Mouse (Mus musculus) embryo, embryonic 10 days (tissue): ENCODE measurements around the gene Rpl3.

Experiments used
- DNase-seq: peaks from one replicate; pipeline ENCODE4 v3.0.0-alpha.2; 2015; ENCODE audit warnings: low spot score

Rpl3 gene

DNA sequence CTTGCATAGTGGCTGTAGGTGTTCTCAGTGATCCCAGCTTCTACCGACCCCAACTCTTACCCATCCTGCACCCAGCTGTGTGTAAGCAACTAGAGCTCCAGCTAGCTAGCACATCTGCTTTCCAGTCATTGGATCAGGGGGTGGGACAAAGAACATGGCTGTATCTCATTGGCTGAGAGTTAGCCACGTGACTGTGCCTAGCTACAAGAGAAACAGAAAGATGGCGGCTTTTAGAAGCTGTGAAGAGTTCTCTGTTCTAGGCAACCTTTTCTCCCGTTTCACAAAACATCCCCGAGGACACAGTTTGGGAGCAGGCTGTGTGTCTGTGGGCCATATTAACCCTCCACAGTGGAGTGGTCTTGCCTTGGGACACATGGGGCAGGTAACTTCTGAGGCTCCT is 23.6 kb upstream of the Rpl3 start:
- peak; percentile 59 for DNase-seq

- no peak for DNase-seq
Observed at GRCm38 (mm10) chr15:80114414-80114813, 22.7 kb upstream of the Rpl3 start.

- DNase-seq, result no peak
Observed at GRCm38 (mm10) chr15:80112499-80112898, 20.8 kb upstream of the Rpl3 start.

DNA sequence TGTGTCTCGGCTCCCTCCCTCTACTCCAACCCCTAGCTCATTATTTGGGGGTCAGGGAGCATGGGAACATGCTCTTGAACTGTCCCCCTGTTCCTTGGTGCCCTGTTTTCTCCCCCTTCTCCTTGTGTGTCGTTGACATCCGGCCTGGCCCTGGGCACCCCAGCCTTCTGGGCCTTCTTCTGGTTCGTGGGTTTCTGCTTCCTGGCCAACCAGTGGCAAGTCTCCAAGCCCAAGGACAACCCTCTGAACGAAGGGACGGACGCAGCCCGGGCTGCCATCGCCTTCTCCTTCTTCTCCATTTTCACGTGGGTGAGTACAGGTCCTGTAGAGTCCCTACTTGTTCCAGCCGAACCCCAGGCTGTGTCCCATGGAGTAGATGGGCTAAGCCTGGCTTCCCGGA is 19.8 kb upstream of the Rpl3 start:
- no peak for DNase-seq

GRCm38 (mm10) chr15:80107575-80107974 is 15.9 kb upstream of the Rpl3 start:
- DNase-seq, result no peak

DNA sequence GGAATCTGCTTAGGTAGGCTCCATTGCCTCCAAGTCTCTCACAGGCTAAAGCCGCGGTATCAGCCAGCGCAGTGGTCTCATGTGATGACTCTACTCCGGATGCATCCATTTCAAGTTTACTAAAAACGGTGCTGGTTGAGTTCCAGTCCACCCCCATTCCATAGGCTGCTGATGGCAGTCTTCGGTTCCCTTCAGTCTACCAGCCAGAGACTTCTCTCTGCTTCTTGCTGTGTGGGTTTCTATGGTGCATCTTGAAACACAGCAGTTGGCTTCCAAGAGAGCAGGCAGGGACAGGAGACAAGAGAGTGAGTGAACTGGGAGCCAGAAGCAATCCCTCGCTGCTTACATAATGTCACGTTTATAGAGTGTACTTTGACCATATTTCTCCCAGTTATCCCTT is 15.5 kb upstream of the Rpl3 start:
- DNase-seq, result no peak

- DNase-seq, result no peak
Observed at GRCm38 (mm10) chr15:80105490-80106410, 14.1 kb upstream of the Rpl3 start.

- no peak for DNase-seq
Observed at GRCm38 (mm10) chr15:80102495-80102894, 10.8 kb upstream of the Rpl3 start.

DNA sequence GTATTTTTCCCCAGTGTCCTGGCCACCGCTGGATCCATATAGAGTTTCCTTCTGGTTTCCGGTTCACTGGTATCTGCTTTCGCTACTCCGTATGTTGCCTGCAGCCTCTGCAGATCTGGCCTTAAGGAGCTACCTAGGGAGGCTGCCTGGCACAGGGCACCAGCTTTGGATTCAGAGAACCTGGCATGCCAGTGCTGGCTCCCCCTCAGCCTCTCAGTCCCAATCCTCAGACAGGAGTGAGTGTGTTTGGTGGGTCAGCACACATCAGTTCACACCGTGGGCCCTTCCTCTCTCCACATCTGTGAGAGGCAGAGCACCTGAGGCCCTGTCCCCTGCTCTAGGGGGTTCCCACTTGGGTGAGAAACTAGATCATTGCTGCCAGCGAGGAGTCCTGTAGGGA is 9.8 kb upstream of the Rpl3 start:
- DNase-seq, result no peak

DNA sequence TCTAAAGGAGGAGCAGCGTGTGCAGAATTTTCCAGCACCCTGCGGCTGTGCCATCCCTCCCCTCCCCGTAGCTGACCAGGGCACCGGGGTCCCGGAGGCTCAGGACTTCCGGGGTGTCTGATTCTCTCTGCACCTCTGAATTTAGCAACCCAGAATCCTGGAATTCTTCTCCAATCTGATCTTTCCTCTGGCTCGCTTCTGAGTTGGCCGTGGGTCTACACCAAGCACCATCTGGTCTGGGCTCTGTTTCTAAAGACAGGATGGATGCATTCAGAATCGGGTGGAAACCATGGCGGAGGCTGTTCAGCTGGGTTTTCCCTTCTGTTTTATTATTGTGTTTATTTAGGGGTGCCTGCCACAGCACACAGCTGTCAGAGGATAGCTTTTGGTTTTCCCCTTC is 9.2 kb upstream of the Rpl3 start:
- no peak for DNase-seq

GRCm38 (mm10) chr15:80100196-80100595 is 8.5 kb upstream of the Rpl3 start:
- no peak for DNase-seq

DNA sequence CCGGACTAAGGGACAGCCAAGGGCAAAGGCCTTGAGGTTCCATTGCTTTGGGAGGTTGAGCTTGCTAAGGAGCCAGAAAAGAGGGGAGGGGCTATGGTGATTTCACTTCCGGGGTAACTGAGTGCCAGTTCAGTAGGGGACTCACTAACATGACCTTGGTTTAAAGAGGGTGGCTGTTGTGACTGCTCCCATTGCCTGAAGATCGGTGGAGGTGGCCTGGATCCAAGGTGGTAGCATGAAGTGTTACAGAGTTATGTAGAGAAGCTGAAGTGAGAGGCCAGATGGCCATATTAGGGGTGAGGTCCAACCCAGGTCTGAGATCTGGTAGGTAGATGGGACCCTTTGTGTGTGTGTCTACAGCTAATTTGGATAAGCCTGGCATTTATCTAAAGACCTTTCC is 7.8 kb upstream of the Rpl3 start:
- DNase-seq, result no peak

- DNase-seq, result no peak
Observed at GRCm38 (mm10) chr15:80098809-80099208, 7.1 kb upstream of the Rpl3 start.

DNA sequence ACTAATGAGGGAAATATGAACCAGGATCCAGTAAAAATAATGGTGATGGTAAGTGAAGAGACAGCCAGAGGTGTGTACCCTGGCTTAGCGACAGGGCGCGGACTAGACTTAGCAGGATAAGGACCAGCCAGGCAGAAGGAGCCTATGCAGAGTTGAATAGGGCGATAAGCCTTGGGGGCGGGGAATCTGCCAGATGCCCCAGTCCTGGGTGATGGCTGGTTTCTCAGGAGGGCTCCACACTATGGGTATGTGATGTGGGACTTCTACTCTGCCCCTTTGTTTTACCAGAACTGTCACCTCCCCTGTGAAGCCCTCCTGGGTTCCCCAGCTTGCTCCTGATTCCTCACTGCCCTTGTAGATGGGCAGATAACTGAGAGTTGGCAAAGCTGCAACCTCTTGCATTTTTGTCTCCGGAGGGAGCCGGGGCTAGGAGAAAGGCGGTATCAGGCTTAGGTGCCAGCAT is 6.4 kb upstream of the Rpl3 start:
- no peak for DNase-seq

- peak; percentile 78 for DNase-seq
Observed at GRCm38 (mm10) chr15:80096946-80097881, 5.5 kb upstream of the Rpl3 start.

- DNase-seq, result no peak
Observed at GRCm38 (mm10) chr15:80096406-80096805, 4.7 kb upstream of the Rpl3 start.

- no peak for DNase-seq
Observed at GRCm38 (mm10) chr15:80095596-80095995, 3.9 kb upstream of the Rpl3 start.

DNA sequence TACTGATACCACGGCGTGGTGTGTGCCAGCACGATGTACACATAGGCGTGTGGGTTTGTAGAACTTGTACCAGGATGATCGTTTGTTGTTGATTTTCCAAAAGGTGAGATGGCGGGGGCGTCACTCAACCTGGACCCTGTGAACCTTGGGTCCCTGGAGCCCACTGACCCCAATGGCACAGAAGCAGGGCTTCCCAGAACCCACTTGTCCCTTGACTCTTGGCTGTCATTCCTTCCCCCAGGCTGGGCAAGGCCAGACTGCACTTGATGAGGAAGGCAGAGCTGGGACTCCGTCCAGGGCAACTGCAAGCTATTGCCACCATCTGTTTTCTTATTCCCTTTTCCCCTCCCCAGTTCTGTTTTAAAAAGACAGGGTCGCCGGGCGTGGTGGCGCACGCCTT is 2.5 kb upstream of the Rpl3 start:
- DNase-seq, result no peak

DNA sequence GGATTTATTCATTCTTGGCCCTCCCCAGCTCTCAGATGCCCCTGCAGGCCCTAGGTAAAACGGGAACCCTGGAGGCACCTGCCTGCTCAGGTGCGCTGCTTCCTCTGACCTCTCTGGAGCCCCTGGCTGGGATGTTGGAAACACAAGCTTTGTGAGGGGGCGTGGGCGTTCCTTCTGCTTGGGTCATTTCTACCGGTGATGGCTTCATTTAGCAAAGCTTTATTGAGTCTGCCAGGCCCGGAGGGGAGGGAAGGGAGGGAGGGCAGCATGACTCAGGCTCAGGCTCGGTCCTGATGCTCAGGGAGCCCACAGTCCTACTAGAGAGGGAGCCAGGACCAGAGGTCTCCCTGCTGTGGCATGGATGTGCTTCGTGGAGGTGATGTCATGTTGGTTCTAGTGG is 931 bp upstream of the Rpl3 start:
- no peak for DNase-seq

- no peak for DNase-seq
Observed at GRCm38 (mm10) chr15:80092041-80092441, 373 bp upstream of the Rpl3 start.

- DNase-seq, result peak; percentile 48
Observed at GRCm38 (mm10) chr15:80090741-80091120, 937 bp downstream of the Rpl3 start.

DNA sequence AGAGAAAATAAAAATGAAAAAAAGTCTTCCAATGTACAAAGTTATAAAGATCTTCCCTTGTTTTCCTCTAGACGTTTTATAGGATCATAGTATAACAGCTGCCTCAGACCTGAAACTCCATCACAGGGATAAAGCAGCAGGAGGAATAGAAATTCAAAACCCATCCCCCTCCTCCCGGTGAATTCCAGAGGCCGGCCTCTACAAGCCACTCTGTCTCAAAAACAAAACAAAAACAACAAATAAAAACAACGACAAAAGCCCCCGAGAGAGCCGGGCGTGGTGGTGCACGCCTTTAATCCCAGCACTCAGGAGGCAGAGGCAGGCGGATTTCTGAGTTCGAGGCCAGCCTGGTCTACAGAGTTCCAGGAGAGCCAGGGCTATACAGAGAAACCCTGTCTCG is 1.5 kb downstream of the Rpl3 start:
- DNase-seq, result no peak

- DNase-seq, result peak; percentile 95
Observed at GRCm38 (mm10) chr15:80088637-80089036, 3.0 kb downstream of the Rpl3 start.
